Mouse (Mus musculus): ENCODE data around the gene 1810009A15Rik.

DNA sequence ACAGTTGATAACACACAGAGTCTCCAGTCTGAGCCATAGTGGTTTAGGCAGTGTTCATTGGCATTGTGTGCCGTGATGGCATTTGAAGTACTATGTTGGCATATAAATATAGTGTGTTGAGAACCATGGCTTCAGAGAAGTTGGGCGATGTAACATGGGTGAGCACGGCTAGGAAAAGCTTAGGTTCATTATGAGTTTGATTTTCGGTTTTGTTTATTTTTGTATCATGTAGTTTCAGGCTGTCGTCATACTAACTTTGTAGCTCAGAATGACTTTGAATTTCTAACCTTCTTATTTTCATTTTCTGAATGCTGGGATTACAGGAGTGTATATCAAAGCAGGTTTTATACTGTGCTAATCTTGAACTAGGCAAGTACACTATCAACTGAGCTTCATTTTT is 14.8 kb downstream of the 1810009A15Rik start:
- no peak for TF ChIP-seq CTCF (IDR thresholded peaks at IDR 0.05; ENCODE audit: control insufficient read depth, insufficient read depth, insufficient read length)
- TF ChIP-seq CEBPB (IDR thresholded peaks at IDR 0.05; ENCODE audit: low read depth), result no peak

Data from C2C12 (cell line).